Mouse (Mus musculus) limb, embryonic 14.5 days (tissue): ENCODE results near the gene Wars. TPM values are rescaled to one million over a fixed set of nuclear protein-coding genes. Genes with fewer than 3 reads are reported as not detected.

ENCODE experiments used
- ATAC-seq: fragments of 200-750 bp; cut with Nextera tagmentation; 2 replicates; pipeline ENCODE4 v1.8.0; 2017; ENCODE audit warnings: low read depth, moderate number of reproducible peaks, moderate TSS enrichment; ENCODE audit not compliant: low FRiP score
- DNase-seq: peaks from one replicate; pipeline ENCODE4 v3.0.0-alpha.2; 2015; ENCODE audit warnings: low spot score
- H3K27ac ChIP-seq: fragments of 300-500 bp; sonication (generic); replicated peaks from 2 replicates; pipeline ENCODE4 v1.5.1; 2014; ENCODE audit warnings: low read depth, mild to moderate bottlenecking, low read length, moderate library complexity, mixed read lengths
- H3K27me3 ChIP-seq: fragments of 300-500 bp; sonication (generic); 2 replicates; pipeline ENCODE4 v1.6.1; 2014; ENCODE audit warnings: low read length, mixed read lengths; ENCODE audit not compliant: control insufficient read depth, insufficient read depth
- H3K36me3 ChIP-seq: fragments of 300-500 bp; sonication (generic); 2 replicates; pipeline ENCODE4 v1.6.1; 2014; ENCODE audit warnings: mild to moderate bottlenecking, low read length, moderate library complexity, mixed read lengths; ENCODE audit not compliant: control insufficient read depth, insufficient read depth
- H3K4me1 ChIP-seq: fragments of 300-500 bp; sonication (generic); 2 replicates; pipeline ENCODE4 v1.6.1; 2014; ENCODE audit warnings: antibody characterized with exemption, low read length, mixed read lengths; ENCODE audit not compliant: control insufficient read depth, insufficient read depth
- H3K4me2 ChIP-seq: fragments of 300-500 bp; sonication (generic); replicated peaks from 2 replicates; pipeline ENCODE4 v1.6.1; 2014; ENCODE audit warnings: low read depth, mild to moderate bottlenecking, low read length, moderate library complexity; ENCODE audit not compliant: severe bottlenecking
- H3K4me3 ChIP-seq: fragments of 300-500 bp; sonication (generic); replicated peaks from 2 replicates; pipeline ENCODE4 v1.5.1; 2014; ENCODE audit warnings: low read length
- H3K9ac ChIP-seq: fragments of 300-500 bp; sonication (generic); 2 replicates; pipeline ENCODE4 v1.6.1; 2014; ENCODE audit warnings: mild to moderate bottlenecking, low read depth, low read length, moderate library complexity; ENCODE audit not compliant: severe bottlenecking
- H3K9me3 ChIP-seq: fragments of 300-500 bp; sonication (generic); 2 replicates; pipeline ENCODE4 v1.6.1; 2016; ENCODE audit warnings: low read length; ENCODE audit not compliant: control insufficient read depth
- POLR2A ChIP-seq: fragments of 200-500 bp; IDR thresholded peaks from 2 replicates; pipeline ENCODE4 v1.8.0; 2012; ENCODE audit warnings: inconsistent platforms, mild to moderate bottlenecking, moderate library complexity, borderline replicate concordance; ENCODE audit not compliant: insufficient read depth, insufficient read length; ENCODE audit errors: extremely low read depth
- WGBS: fragments of 180-500 bp; shearing (Covaris S2); extraction: QIAGEN DNeasy Blood & Tissue Kit; methylation state at CpG from one replicate; pipeline ENCODE4 v1.1.7; 2014; 5-methylcytosine and 5-hydroxymethylcytosine counted together
- polyA plus RNA-seq, 2 experiments: library from polyadenylated mRNA; depleted of rRNA in 1 of 2; stranded (reverse) in 1 of 2; unstranded in 1 of 2; fragments of >200 nt; fragmentation: Nextera tagmentation in 1 of 2; extraction: Ambion mirVana in 1 of 2; gene quantifications; 2 replicates each; pipeline versions ENCODE4 v1.2.1 to v1.2.3; 2012 to 2014

Gene Wars
- polyA plus RNA-seq, 2 experiments = 65.6 to 67.6 TPM

DNA sequence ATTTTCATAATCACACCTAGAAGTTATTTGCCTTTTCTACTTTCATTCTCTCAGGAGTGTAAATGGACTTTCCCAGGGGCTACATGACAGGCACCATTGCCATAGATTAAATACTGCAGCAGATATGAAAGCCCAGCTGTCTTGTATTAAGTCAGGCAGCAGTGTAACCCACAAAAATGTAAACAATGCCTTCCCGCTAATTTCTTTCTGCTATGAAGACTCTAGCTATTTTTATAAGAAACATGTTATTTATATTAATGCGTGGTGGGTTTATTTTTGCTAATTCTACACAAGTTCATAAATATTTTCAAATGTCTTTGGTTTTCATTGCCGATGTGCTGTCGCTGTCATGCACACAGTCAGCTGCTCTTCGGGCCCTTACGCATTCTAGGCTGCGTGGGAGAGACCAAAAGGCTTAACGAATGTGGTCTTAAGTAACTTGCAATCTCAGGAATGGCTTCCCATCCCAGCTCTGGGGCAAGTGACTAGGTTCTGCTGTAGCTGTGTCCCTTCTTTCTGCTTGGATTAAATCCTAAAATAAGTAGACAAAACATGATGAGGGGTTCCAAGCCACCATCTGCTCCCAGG lies 16.0 kb upstream of the Wars start:
- peak; percentile 46 for DNase-seq
- Histone ChIP-seq H3K27me3 (no peaks in the 10 kb centered on the region), H3K27ac (no peak overlapping the region), H3K9me3 (no peaks in the 10 kb centered on the region), H3K36me3 (no peaks in the 10 kb centered on the region), H3K4me1 (peaks cover 41% of the 10 kb centered on the region), H3K4me3 (no peak overlapping the region), H3K9ac (no peak overlapping the region), H3K4me2 (no peak overlapping the region)
- no peak for ATAC-seq
- no peak for TF ChIP-seq POLR2A
- 65% methylated on average over 8 of the region's 8 CpGs for WGBS

- Histone ChIP-seq H3K9me3 (no peaks in the 10 kb centered on the region), H3K27me3 (no peaks in the 10 kb centered on the region), H3K9ac (no peak overlapping the region), H3K36me3 (no peaks in the 10 kb centered on the region), H3K4me1 (peaks cover 24% of the 10 kb centered on the region; the same call in 1 of the 2 replicates), H3K27ac (no peak overlapping the region), H3K4me2 (no peak overlapping the region), H3K4me3 (no peak overlapping the region)
- DNase-seq (no peak), ATAC-seq (no peak)
- 66% methylated on average over 12 of the region's 12 CpGs for WGBS
- TF ChIP-seq POLR2A = no peak
Observed at GRCm38 (mm10) chr12:108906398-108906797, 12.4 kb upstream of the Wars start.

- no peak for DNase-seq
- Histone ChIP-seq H3K4me2 (no peak overlapping the region), H3K9ac (no peak overlapping the region), H3K4me1 (peaks cover 22% of the 10 kb centered on the region; the same call in 1 of the 2 replicates), H3K4me3 (no peak overlapping the region), H3K27me3 (no peaks in the 10 kb centered on the region), H3K9me3 (no peaks in the 10 kb centered on the region), H3K27ac (no peak overlapping the region), H3K36me3 (no peaks in the 10 kb centered on the region)
- no peak for ATAC-seq
- TF ChIP-seq POLR2A = no peak
- WGBS = 56% methylated on average over 14 of the region's 14 CpGs
Observed at GRCm38 (mm10) chr12:108905620-108906302, 11.8 kb upstream of the Wars start.

DNA sequence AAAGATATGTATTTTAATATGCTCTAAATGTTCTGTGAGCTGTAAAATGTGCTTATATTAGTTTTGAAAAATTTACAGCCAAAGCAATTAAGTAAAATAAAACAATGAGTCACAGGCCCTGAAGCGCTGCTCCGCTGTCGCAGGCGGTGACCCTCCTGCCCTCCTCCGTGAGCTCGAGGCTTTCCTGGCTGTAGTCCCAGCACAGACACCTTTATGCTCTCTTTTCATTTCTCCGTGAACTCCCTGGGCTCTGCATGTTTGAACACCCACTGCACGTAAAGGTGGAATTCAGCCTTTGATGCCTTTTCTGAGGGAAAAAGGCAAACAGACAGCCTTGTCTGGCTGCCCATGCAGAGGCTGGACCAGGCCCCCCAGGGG lies 10.3 kb upstream of the Wars start:
- Histone ChIP-seq H3K9ac (no peak overlapping the region), H3K27ac (0 out of 2 replicates have a peak overlapping the region, but pooled peaks have one; percentile 27), H3K4me3 (no peak overlapping the region), H3K27me3 (no peaks in the 10 kb centered on the region), H3K4me2 (no peak overlapping the region; the same call in 1 of the 2 replicates), H3K36me3 (no peaks in the 10 kb centered on the region), H3K4me1 (peaks cover 17% of the 10 kb centered on the region; the same call in 1 of the 2 replicates), H3K9me3 (no peaks in the 10 kb centered on the region)
- 24% methylated on average over 8 of the region's 8 CpGs for WGBS
- ATAC-seq (peak; percentile 29; the same call in 1 of the 2 replicates), DNase-seq (peak; percentile 38)
- no peak for TF ChIP-seq POLR2A

DNA sequence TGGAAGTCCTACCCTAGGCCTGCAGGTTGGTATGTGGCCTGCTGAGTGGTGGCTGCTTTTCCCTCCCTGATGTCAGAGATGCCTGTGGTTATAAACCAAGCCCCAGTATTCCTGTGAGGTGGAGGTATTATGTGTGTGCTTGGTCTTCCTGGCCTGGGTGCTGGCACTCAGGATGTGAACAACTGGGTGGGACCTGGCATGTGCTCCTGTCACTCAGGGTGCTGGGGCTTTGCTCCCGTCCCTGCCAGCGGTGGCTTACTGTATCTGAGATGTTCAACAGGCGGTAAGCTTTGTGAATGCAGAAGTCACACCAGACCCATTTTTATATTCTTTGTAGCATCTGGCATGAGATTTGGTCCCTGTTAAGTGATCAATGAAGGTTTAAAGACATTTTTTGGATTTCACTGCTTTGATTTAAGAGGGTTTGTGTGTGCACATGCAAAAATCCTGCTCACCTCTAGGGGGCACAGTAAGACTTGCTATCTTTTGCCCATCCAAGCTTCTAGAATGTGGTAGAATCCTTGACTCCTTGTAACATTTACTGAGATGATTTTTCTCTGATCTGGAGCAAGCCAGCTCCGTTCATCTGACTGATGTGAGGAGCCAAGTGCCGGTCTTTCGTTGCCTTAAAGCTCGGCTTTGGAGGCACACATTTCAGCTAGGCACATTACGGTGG lies 9.8 kb upstream of the Wars start:
- no peak for TF ChIP-seq POLR2A
- no peaks in the 10 kb centered on the region for H3K9me3 ChIP-seq
- H3K4me1 ChIP-seq = peaks cover 17% of the 10 kb centered on the region; the same call in 1 of the 2 replicates
- DNase-seq (peak; percentile 84), ATAC-seq (peak; percentile 53; the same call in 1 of the 2 replicates)
- H3K4me3 ChIP-seq = no peak overlapping the region
- H3K36me3 ChIP-seq = no peaks in the 10 kb centered on the region
- H3K4me2 ChIP-seq = no peak overlapping the region
- H3K27me3 ChIP-seq = no peaks in the 10 kb centered on the region
- no peak overlapping the region for H3K27ac ChIP-seq
- no peak overlapping the region for H3K9ac ChIP-seq
- 45% methylated on average over 8 of the region's 8 CpGs for WGBS
